Mouse (Mus musculus): ENCODE data around the gene Obp2a. TPM values are rescaled to one million over a fixed set of nuclear protein-coding genes. Genes with fewer than 3 reads are reported as not detected.

Obp2a gene
- not detected in 2 replicates for polyA plus RNA-seq (2012; rRNA removed)

GRCm38 (mm10) chr2:25699743-25700142 is at the start of gene Obp2a:
Gene Obp2a, plus strand, starts transcription at chr2:25700043.

DNA sequence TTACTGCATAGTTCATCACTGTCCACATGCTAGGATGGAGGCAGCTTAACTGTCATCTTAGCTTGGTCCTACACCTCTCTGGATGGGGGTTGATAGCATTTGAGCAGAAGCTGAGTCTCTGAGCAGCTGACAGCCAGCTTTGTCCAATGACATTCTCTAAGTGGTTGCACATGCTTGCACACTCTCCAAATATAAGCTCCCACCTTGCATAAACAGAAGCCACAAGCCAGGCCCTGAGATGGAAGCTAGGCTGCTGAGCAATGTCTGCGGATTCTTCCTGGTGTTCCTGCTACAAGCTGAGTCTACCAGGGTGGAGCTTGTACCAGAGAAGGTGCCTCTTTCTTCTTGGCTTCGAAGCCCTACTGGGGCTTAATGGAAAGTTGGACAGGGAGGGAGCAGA is 46.9 kb upstream of the Obp2a start, which contains the start of gene Lcn8:
Gene Lcn8, plus strand, starts transcription at position 219 of the 400 bp plus-strand sequence.

GRCm38 (mm10) chr2:25657652-25658051 is 42.2 kb upstream of the Obp2a start, which contains the start of gene Lcn5:
Gene Lcn5, plus strand, starts transcription at chr2:25657952.

GRCm38 (mm10) chr2:25676486-25676885 is 23.4 kb upstream of the Obp2a start, which contains the start of gene Lcn6:
Gene Lcn6, plus strand, starts transcription at chr2:25676786.

GRCm38 (mm10) chr2:25682426-25682825 is 17.4 kb upstream of the Obp2a start, which contains the start of gene Lcn10:
Gene Lcn10, plus strand, starts transcription at chr2:25682726.

GRCm38 (mm10) chr2:25706643-25707481 is 7.0 kb downstream of the Obp2a start, which contains the start of gene Bmyc:
Gene Bmyc, plus strand, starts transcription at chr2:25706739.

DNA sequence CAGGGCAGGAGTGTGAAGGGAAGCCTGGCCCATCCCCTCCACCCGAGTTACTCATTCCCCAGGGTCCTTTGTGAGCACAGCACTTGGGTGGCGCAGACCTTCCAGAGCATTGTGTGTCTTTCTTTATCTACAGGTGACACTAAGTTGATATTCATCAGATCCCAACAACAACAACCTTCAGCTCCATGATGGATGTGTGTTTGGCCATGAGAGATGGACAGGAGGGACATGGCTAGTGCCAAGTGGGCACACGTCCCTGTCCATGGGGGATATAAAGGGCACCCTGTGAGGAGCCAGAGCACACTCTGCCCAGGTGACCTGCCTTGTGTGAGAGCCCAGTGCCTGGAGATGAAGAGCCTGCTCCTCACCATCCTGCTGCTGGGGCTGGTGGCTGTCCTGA is 36.9 kb downstream of the Obp2a start, which contains the start of gene Obp2b:
Gene Obp2b, plus strand, starts transcription at position 301 of the 400 bp plus-strand sequence.

Other genes with a start within 250 kb of the Obp2a start
- 0.74 and 1.3 TPM in 2 replicates for gene Clic3, start 243.2 kb upstream of the Obp2a start, polyA plus RNA-seq (2012; rRNA removed)
- gene Paxx, start 238.9 kb upstream of the Obp2a start, polyA plus RNA-seq (2012; rRNA removed), result 122 and 124 TPM in 2 replicates
- gene Ptgds, start 230.0 kb upstream of the Obp2a start, polyA plus RNA-seq (2012; rRNA removed), result 65.0 and 127 TPM in 2 replicates
- not detected in 2 replicates for gene Lcn12, start 206.1 kb upstream of the Obp2a start, polyA plus RNA-seq (2012; rRNA removed)
- 37.4 and 43.7 TPM in 2 replicates for gene Fbxw5, start 199.3 kb upstream of the Obp2a start, polyA plus RNA-seq (2012; rRNA removed)
- 3.2 and 4.1 TPM in 2 replicates for gene C8g, start 198.3 kb upstream of the Obp2a start, polyA plus RNA-seq (2012; rRNA removed)
- gene Traf2, start 153.1 kb upstream of the Obp2a start, polyA plus RNA-seq (2012; rRNA removed), result 13.1 and 14.5 TPM in 2 replicates
- 199 and 206 TPM in 2 replicates for gene Edf1, start 142.2 kb upstream of the Obp2a start, polyA plus RNA-seq (2012; rRNA removed)
- gene Mamdc4, start 125.2 kb upstream of the Obp2a start, polyA plus RNA-seq (2012; rRNA removed), result 6.3 and 6.6 TPM in 2 replicates
- gene Phpt1, start 124.8 kb upstream of the Obp2a start, polyA plus RNA-seq (2012; rRNA removed), result 181 and 195 TPM in 2 replicates
- 15.8 and 18.1 TPM in 2 replicates for gene Ajm1, start 118.3 kb upstream of the Obp2a start, polyA plus RNA-seq (2012; rRNA removed)
- 83.7 and 90.9 TPM in 2 replicates for gene Rabl6, start 91.5 kb upstream of the Obp2a start, polyA plus RNA-seq (2012; rRNA removed)
- gene Ccdc183, start 82.4 kb upstream of the Obp2a start, polyA plus RNA-seq (2012; rRNA removed), result 0.01 TPM in 1 of 2 replicates, not detected in the other
- gene Tmem141, start 78.0 kb upstream of the Obp2a start, polyA plus RNA-seq (2012; rRNA removed), result 27.9 and 35.4 TPM in 2 replicates
- gene Fcna, start 72.0 kb upstream of the Obp2a start, polyA plus RNA-seq (2012; rRNA removed), result 1.1 TPM in 2 replicates
- gene Lcn8, start 46.9 kb upstream of the Obp2a start, polyA plus RNA-seq (2012; rRNA removed), result not detected in 2 replicates
- gene Lcn5, start 42.1 kb upstream of the Obp2a start, polyA plus RNA-seq (2012; rRNA removed), result not detected in 2 replicates
- not detected in 2 replicates for gene Lcn6, start 23.3 kb upstream of the Obp2a start, polyA plus RNA-seq (2012; rRNA removed)
- gene Lcn10, start 17.3 kb upstream of the Obp2a start, polyA plus RNA-seq (2012; rRNA removed), result not detected in 2 replicates
- 70.7 and 77.4 TPM in 2 replicates for gene Bmyc, start 6.7 kb downstream of the Obp2a start, polyA plus RNA-seq (2012; rRNA removed)
- gene Obp2b, start 37.0 kb downstream of the Obp2a start, polyA plus RNA-seq (2012; rRNA removed), result not detected in 2 replicates
- not detected in 2 replicates for gene Lcn3, start 65.5 kb downstream of the Obp2a start, polyA plus RNA-seq (2012; rRNA removed)
- not detected in 2 replicates for gene Lcn11, start 77.0 kb downstream of the Obp2a start, polyA plus RNA-seq (2012; rRNA removed)
- not detected in 2 replicates for gene Gm13539, start 82.2 kb downstream of the Obp2a start, polyA plus RNA-seq (2012; rRNA removed)
- gene Glt6d1, start 115.8 kb downstream of the Obp2a start, polyA plus RNA-seq (2012; rRNA removed), result not detected in 2 replicates
- not detected in 2 replicates for gene Lcn9, start 123.1 kb downstream of the Obp2a start, polyA plus RNA-seq (2012; rRNA removed)
- gene Sohlh1, start 147.2 kb downstream of the Obp2a start, polyA plus RNA-seq (2012; rRNA removed), result not detected in 2 replicates
- gene Kcnt1, start 163.7 kb downstream of the Obp2a start, polyA plus RNA-seq (2012; rRNA removed), result 50.7 and 54.5 TPM in 2 replicates

All from central nervous system, embryonic 14 days (tissue).